Mouse (Mus musculus) stomach, postnatal 0 days (tissue): ENCODE measurements around the gene Lrwd1. TPM values are rescaled to one million over a fixed set of nuclear protein-coding genes. Genes with fewer than 3 reads are reported as not detected.

Source experiments
- ATAC-seq: fragments of 200-750 bp; cut with Nextera tagmentation; 2 replicates; pipeline ENCODE4 v1.8.0; 2017; ENCODE audit not compliant: low FRiP score, low TSS enrichment
- DNase-seq: peaks from one replicate; pipeline ENCODE4 v3.0.0-alpha.2; 2016; ENCODE audit warnings: low spot score
- H3K27ac ChIP-seq: fragments of 300-500 bp; sonication (generic); replicated peaks from 2 replicates; pipeline ENCODE4 v1.5.1; 2014; ENCODE audit warnings: mild to moderate bottlenecking, control low read depth
- H3K27me3 ChIP-seq: fragments of 300-500 bp; sonication (generic); 2 replicates; pipeline ENCODE4 v1.6.1; 2014; ENCODE audit warnings: low read length; ENCODE audit not compliant: control insufficient read depth, insufficient read depth
- H3K36me3 ChIP-seq: fragments of 300-500 bp; sonication (generic); 2 replicates; pipeline ENCODE4 v1.6.1; 2014; ENCODE audit warnings: low read length, mixed read lengths; ENCODE audit not compliant: control insufficient read depth, insufficient read depth
- H3K4me1 ChIP-seq: fragments of 300-500 bp; sonication (generic); replicated peaks from 2 replicates; pipeline ENCODE4 v1.6.1; 2014; ENCODE audit warnings: antibody characterized with exemption; ENCODE audit not compliant: control insufficient read depth, insufficient read depth
- H3K4me2 ChIP-seq: fragments of 300-500 bp; sonication (generic); replicated peaks from 2 replicates; pipeline ENCODE4 v1.6.1; 2014; ENCODE audit warnings: low read depth, mild to moderate bottlenecking, control low read depth, moderate library complexity
- H3K4me3 ChIP-seq: fragments of 300-500 bp; sonication (generic); 2 replicates; pipeline ENCODE4 v1.5.1; 2014; ENCODE audit warnings: low read depth, low read length, control low read depth
- H3K9ac ChIP-seq: fragments of 300-500 bp; sonication (generic); 2 replicates; pipeline ENCODE4 v1.6.1; 2014; ENCODE audit warnings: mild to moderate bottlenecking, low read length, control low read depth, mixed read lengths
- H3K9me3 ChIP-seq: fragments of 300-500 bp; sonication (generic); 2 replicates; pipeline ENCODE4 v1.6.1; 2016; ENCODE audit warnings: low read length; ENCODE audit not compliant: control insufficient read depth
- CTCF ChIP-seq: IDR thresholded peaks from 2 replicates; pipeline ENCODE4 v1.5.1; 2016; ENCODE audit warnings: antibody characterized with exemption, low read depth, mild to moderate bottlenecking, moderate library complexity
- EP300 ChIP-seq: optimal IDR thresholded peaks from 2 replicates; pipeline ENCODE3; 2016; ENCODE audit warnings: antibody characterized with exemption
- WGBS: fragments of 180-500 bp; shearing (Covaris S2); extraction: QIAGEN DNeasy Blood & Tissue Kit; methylation state at CpG from one replicate; pipeline ENCODE4 v1.1.7; 2014; 5-methylcytosine and 5-hydroxymethylcytosine counted together
- polyA plus RNA-seq: library from polyadenylated mRNA; unstranded; fragments of >200 nt; fragmentation: Nextera tagmentation; extraction: Ambion mirVana; gene quantifications from 2 replicates; pipeline ENCODE4 v1.2.1, GENCODE M21; 2015

Gene Lrwd1
- polyA plus RNA-seq, 1 experiment from 2014 or later = 8.5 TPM

DNA sequence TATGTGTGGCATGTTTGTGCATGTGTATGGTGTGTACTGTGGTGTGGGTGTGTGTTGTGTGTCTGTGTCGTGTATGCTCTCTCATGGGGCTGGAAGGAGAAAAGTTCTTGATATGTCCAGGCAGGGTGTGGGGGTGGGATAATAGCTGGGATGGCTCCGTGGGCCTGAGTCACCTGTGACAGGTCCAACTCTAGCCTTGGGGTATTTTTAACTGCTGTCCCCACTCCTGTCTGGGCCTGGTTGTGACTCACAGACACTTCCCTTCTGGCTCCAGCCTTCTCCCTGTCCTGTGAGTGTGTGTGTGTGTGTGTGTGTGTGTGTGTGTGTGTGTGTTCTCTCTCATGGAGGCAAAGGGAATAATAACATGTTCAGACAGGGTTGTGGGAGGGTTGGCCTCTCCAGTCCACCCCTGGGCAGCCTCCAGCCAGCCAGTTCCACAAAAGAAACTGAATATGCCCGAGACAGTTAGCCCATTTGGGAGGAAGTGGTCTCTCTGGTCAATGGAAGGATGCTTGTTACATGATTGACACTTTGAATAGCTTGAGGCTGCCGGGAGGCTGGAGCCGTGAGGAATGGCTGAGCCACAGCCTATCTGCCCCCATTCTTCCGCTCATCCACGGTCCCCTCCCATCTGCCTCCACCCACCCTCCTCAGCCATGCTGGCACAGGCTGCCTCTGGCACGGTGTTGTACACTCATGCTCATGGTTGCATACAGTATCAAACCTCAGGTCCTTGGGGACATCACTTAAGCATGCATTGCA lies 41.4 kb downstream of the Lrwd1 start:
- no peak for ATAC-seq
- DNase-seq = no peak
- WGBS = 55% methylated on average over 8 of the region's 8 CpGs

GRCm38 (mm10) chr5:136091927-136092326 lies 43.9 kb downstream of the Lrwd1 start:
- Histone ChIP-seq H3K9me3 (no peaks in the 10 kb centered on the region), H3K4me2 (no peak overlapping the region), H3K27ac (no peak overlapping the region), H3K9ac (no peak overlapping the region), H3K4me3 (no peak overlapping the region), H3K27me3 (no peaks in the 10 kb centered on the region), H3K4me1 (no peaks in the 10 kb centered on the region), H3K36me3 (no peaks in the 10 kb centered on the region)
- ATAC-seq (no peak), DNase-seq (no peak)
- WGBS = 64% methylated on average over 5 of the region's 5 CpGs
- no peak for TF ChIP-seq CTCF
- no peak for TF ChIP-seq EP300

More for the DNA sequence above, 41.4 kb downstream of the Lrwd1 start:
- TF ChIP-seq CTCF (no peak), EP300 (no peak)
- Histone ChIP-seq H3K36me3 (no peaks in the 10 kb centered on the region), H3K4me2 (no peak overlapping the region), H3K27me3 (no peaks in the 10 kb centered on the region), H3K27ac (no peak overlapping the region), H3K9ac (no peak overlapping the region), H3K4me3 (no peak overlapping the region), H3K4me1 (no peaks in the 10 kb centered on the region), H3K9me3 (no peaks in the 10 kb centered on the region)

- 20% methylated on average over 14 of the region's 14 CpGs for WGBS
- Histone ChIP-seq H3K36me3 (no peaks in the 10 kb centered on the region), H3K27me3 (no peaks in the 10 kb centered on the region), H3K4me3 (no peak overlapping the region), H3K4me2 (no peak overlapping the region), H3K9ac (peak overlapping the region; percentile 23; the same call in 1 of the 2 replicates), H3K4me1 (0 out of 2 replicates have a peak, but pooled peaks cover 1% of the 10 kb centered on the region), H3K9me3 (no peaks in the 10 kb centered on the region), H3K27ac (no peak overlapping the region)
- no peak for ATAC-seq
- TF ChIP-seq EP300 (no peak), CTCF (peak; percentile 61)
- DNase-seq = no peak
These were observed 46.9 kb downstream of the Lrwd1 start for GRCm38 (mm10) chr5:136088821-136089575.

GRCm38 (mm10) chr5:136086290-136086689 lies 49.6 kb downstream of the Lrwd1 start:
- no peaks in the 10 kb centered on the region for H3K27me3 ChIP-seq
- 89% methylated on average over 8 of the region's 8 CpGs for WGBS
- ATAC-seq (no peak), DNase-seq (no peak)
- H3K9me3 ChIP-seq = no peaks in the 10 kb centered on the region
- TF ChIP-seq EP300 = no peak
- no peak for TF ChIP-seq CTCF
- no peak overlapping the region for H3K4me2 ChIP-seq
- H3K9ac ChIP-seq = no peak overlapping the region
- 0 out of 2 replicates have a peak, but pooled peaks cover 2% of the 10 kb centered on the region for H3K4me1 ChIP-seq
- no peaks in the 10 kb centered on the region for H3K36me3 ChIP-seq
- H3K27ac ChIP-seq = no peak overlapping the region
- H3K4me3 ChIP-seq = no peak overlapping the region

GRCm38 (mm10) chr5:136084891-136085651 lies 50.8 kb downstream of the Lrwd1 start:
- Histone ChIP-seq H3K36me3 (no peaks in the 10 kb centered on the region), H3K4me2 (peak overlapping the region; percentile 94), H3K4me1 (0 out of 2 replicates have a peak, but pooled peaks cover 2% of the 10 kb centered on the region), H3K9ac (no peak overlapping the region), H3K27ac (no peak overlapping the region), H3K27me3 (no peaks in the 10 kb centered on the region), H3K4me3 (peak overlapping the region; percentile 58), H3K9me3 (no peaks in the 10 kb centered on the region)
- no peak for DNase-seq
- TF ChIP-seq EP300 (no peak), CTCF (no peak)
- WGBS = 29% methylated on average over 21 of the region's 21 CpGs
- no peak for ATAC-seq
